Mouse (Mus musculus) macrophage (primary cell): Measurements from ENCODE around the gene Arl10. TPM values are rescaled to one million over a fixed set of nuclear protein-coding genes. Genes with fewer than 3 reads are reported as not detected.

Source experiments
- H3K27ac ChIP-seq: fragments of 350-480 bp; formaldehyde crosslinking; 2 replicates; pipeline ENCODE4 v1.9.0; 2021
- H3K36me3 ChIP-seq: fragments of 350-480 bp; formaldehyde crosslinking; 2 replicates; pipeline ENCODE4 v1.9.0; 2021; ENCODE audit errors: inconsistent target
- H3K4me3 ChIP-seq: fragments of 350-480 bp; formaldehyde crosslinking; 2 replicates; pipeline ENCODE4 v1.9.0; 2021; ENCODE audit errors: inconsistent target
- H3K79me2 ChIP-seq: fragments of 350-480 bp; formaldehyde crosslinking; 2 replicates; pipeline ENCODE4 v1.9.0; 2021; ENCODE audit errors: inconsistent target
- WGBS: methylation state at CpG from one replicate; pipeline ENCODE4 v1.1.7; 2026; ENCODE audit warnings: inconsistent platforms; ENCODE audit not compliant: missing documents; 5-methylcytosine and 5-hydroxymethylcytosine counted together
- polyA plus RNA-seq: library from polyadenylated mRNA; stranded (reverse); fragments of 250-400 nt; gene quantifications from 3 replicates; pipeline ENCODE4 v1.2.4, GENCODE M21; 2018; ENCODE audit warnings: inconsistent platforms

Gene Arl10
- polyA plus RNA-seq, 1 experiment from 2014 or later, result 9.2 TPM

DNA sequence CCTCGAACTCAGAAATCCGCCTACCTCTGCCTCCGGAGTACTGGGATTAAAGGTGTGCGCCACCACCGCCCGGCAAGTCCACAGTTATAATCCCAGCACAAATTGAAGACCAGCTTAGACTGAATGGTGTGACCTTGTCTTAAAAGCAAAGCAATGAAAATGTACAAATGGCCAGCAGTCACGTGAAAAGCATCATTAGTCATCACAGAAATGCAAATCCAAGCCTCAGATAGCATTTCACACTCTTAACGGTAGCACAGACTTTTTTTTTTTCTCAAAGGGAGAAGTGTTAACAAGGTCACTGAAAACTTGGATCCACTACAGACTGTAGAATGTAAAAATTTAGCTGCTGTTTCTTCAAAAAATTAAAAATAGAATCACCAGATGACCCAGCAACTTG, 41.5 kb downstream of the Arl10 start:
- no peaks in the 10 kb centered on the region for H3K79me2 ChIP-seq
- no peak overlapping the region for H3K4me3 ChIP-seq
- 92% methylated on average over 8 of the region's 8 CpGs for WGBS
- H3K36me3 ChIP-seq, result no peaks in the 10 kb centered on the region
- no peak overlapping the region for H3K27ac ChIP-seq

DNA sequence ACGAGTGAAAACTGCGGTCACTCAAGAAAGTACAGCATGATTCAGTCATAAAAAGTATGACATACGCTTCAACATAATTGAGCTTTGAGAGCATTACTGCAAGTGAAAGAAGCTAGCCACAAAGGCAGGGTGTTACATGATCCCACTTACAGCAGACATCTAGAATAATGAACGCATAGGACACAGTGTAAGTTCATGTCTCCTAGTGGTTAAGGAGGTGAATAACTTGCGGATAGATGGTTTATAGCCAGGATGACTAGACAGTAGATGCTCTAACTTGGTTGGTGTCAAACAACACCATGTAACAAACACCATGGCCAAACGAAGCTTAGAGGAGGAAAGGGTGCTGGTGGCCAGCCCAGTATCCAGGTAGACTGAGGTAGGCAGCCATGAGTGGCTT, 42.2 kb downstream of the Arl10 start:
- H3K27ac ChIP-seq, result no peak overlapping the region
- peaks cover 4% of the 10 kb centered on the region for H3K79me2 ChIP-seq
- H3K36me3 ChIP-seq, result no peaks in the 10 kb centered on the region
- 73% methylated on average over 6 of the region's 6 CpGs for WGBS
- no peak overlapping the region for H3K4me3 ChIP-seq

DNA sequence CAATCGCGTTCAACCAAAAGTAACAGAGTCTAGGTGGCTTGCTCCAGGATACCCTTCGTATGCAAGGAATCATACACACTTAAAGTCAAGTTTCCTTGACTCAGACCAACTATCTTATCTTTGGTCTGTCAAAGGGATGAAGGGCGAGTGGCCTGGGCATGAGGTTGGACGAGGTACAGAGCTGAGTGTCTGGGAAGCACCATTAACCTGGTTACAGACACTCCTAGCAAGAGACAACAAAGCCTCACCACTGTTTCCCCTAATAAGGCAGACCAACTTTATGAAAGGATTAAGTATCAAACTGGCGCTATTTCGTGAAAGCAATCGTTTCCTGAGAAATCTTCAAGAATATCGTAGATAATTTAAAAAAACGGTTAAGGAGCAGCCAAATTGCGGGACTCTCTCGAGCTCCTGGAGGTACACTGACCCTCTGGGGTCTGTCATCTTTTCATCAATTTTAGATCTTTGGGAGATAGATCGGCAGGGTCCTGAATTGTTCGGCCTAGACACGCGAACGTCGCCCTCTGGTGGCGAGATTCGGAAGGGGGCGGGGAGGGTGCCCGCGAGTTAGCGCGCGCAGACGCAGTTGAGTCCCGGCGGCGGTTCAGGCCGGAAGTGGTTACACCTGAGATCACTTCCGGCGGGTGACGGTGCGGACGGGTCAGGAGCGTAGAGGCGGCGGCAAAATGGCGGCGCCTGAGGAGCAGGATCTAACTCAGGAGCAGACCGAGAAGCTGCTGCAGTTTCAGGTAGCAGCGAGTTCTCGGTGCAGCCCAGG, 46.5 kb downstream of the Arl10 start, which contains the start of gene Faf2:
Faf2 (plus strand) TSS at position 630 of the 778 bp plus-strand sequence.
- no peaks in the 10 kb centered on the region for H3K36me3 ChIP-seq
- 15% methylated on average over 39 of the region's 44 CpGs for WGBS
- H3K4me3 ChIP-seq, result peak within 1 kb of the TSS; percentile 90
- H3K27ac ChIP-seq, result peak within 1 kb of the TSS; percentile 74
- H3K79me2 ChIP-seq, result peaks cover 47% of the 10 kb centered on the region

DNA sequence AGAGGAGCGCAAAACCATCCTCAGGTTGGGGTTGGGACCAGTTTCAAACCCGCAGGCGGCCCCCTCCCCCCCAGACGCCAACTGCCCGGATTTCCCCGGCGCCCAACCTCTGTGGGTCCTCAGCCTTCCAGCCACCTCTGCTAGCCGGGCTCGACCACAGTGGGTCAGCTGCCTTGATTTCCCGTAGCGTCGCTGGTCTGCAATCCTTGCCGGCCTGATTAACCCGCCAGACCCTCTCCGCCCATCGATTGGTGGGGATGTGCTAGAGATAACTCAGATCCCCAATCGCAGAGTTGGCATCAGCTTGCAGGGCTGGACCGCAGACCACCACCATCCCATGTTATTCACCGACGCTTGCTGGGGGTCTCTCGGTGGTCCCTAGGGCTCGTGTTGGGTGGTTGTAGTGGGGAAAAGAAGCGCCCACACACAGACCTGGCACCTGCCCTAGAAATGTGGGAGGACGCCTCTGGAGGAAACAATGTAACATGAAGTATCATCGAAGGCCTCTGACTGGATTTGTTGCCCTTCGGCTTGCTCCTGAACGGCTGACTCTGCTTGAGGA, 47.2 kb downstream of the Arl10 start:
- WGBS, result under 1% methylated on average over 26 of the region's 27 CpGs
- Histone ChIP-seq H3K79me2 (peaks cover 54% of the 10 kb centered on the region), H3K36me3 (no peaks in the 10 kb centered on the region), H3K27ac (peak overlapping the region; percentile 74), H3K4me3 (peak overlapping the region; percentile 90)

DNA sequence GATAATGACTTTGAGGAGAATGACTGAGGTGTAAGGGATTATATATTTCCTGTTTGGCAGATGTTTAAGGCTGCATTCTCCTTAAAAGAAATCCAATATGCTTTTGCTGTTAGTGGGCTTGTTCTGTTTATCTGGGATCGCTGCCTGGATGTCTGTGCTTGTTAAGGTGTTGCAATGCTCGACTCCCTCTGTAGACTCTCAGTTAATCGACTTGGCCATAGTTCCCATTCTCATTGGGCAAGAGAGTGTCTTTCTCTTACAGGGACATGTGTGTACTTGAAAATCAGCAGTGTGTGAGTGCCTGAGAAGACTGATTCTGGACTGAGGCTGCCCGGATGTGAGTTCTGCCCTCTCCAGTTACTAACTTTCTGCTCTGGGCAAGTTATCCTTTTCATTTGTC, 54.3 kb downstream of the Arl10 start:
- WGBS, result 72% methylated on average over 4 of the region's 4 CpGs
- Histone ChIP-seq H3K36me3 (no peaks in the 10 kb centered on the region), H3K27ac (no peak overlapping the region), H3K79me2 (peaks cover 97% of the 10 kb centered on the region), H3K4me3 (no peak overlapping the region)

Other genes starting within 250 kb of the Arl10 start
- not detected in 3 replicates for gene Cplx2, start 203.7 kb upstream of the Arl10 start, polyA plus RNA-seq
- 12.0 to 20.4 TPM (median 17.5 TPM) in 3 replicates for gene Thoc3, start 106.2 kb upstream of the Arl10 start, polyA plus RNA-seq
- gene Simc1, start 71.2 kb upstream of the Arl10 start, polyA plus RNA-seq, result 2.8 to 7.0 TPM (median 4.7 TPM) in 3 replicates
- gene 4833439L19Rik, start 9.6 kb upstream of the Arl10 start, polyA plus RNA-seq, result 57.4 to 59.9 TPM (median 57.6 TPM) in 3 replicates
- 17.0 to 43.5 TPM (median 34.3 TPM) in 3 replicates for gene Nop16, start 15.1 kb downstream of the Arl10 start, polyA plus RNA-seq
- 73.7 to 134 TPM (median 97.0 TPM) in 3 replicates for gene Higd2a, start 15.2 kb downstream of the Arl10 start, polyA plus RNA-seq
- 24.7 to 63.7 TPM (median 59.0 TPM) in 3 replicates for gene Cltb, start 36.3 kb downstream of the Arl10 start, polyA plus RNA-seq
- 29.7 to 65.4 TPM (median 34.7 TPM) in 3 replicates for gene Faf2, start 46.8 kb downstream of the Arl10 start, polyA plus RNA-seq
- gene Rnf44, start 118.9 kb downstream of the Arl10 start, polyA plus RNA-seq, result 62.2 to 71.1 TPM (median 68.0 TPM) in 3 replicates
- not detected in 3 replicates for gene Cdhr2, start 126.4 kb downstream of the Arl10 start, polyA plus RNA-seq
- gene Gprin1, start 174.9 kb downstream of the Arl10 start, polyA plus RNA-seq, result not detected in 3 replicates
- not detected in 3 replicates for gene Sncb, start 191.6 kb downstream of the Arl10 start, polyA plus RNA-seq
- gene Eif4e1b, start 209.0 kb downstream of the Arl10 start, polyA plus RNA-seq, result not detected in 3 replicates
- gene Tspan17, start 214.4 kb downstream of the Arl10 start, polyA plus RNA-seq, result 17.2 to 33.2 TPM (median 27.1 TPM) in 3 replicates